Mouse (Mus musculus): ENCODE data around the gene Heatr6.

Heatr6 gene

GRCm38 (mm10) chr11:83753581-83754181 is at the start of gene Heatr6:
TSS of gene Heatr6 (plus strand) at chr11:83753696.
- DNase-seq (ENCODE audit: low spot score), result peak; percentile 91

- no peak for DNase-seq (ENCODE audit: low spot score)
These were observed 49.8 kb upstream of the Heatr6 start, which contains the start of gene Wfdc17 for GRCm38 (mm10) chr11:83703705-83704104. TSS of gene Wfdc17 (plus strand) at chr11:83703991.

- DNase-seq (ENCODE audit: low spot score), result no peak
These were observed 44.8 kb upstream of the Heatr6 start, which contains the start of gene Wfdc18 for GRCm38 (mm10) chr11:83708715-83709114. TSS of gene Wfdc18 (plus strand) at chr11:83709015.

- no peak for DNase-seq (ENCODE audit: low spot score)
These were observed 43.8 kb upstream of the Heatr6 start for GRCm38 (mm10) chr11:83709683-83710082.

- no peak for DNase-seq (ENCODE audit: low spot score)
These were observed 40.8 kb upstream of the Heatr6 start for GRCm38 (mm10) chr11:83712671-83713070.

- no peak for DNase-seq (ENCODE audit: low spot score)
These were observed 39.6 kb upstream of the Heatr6 start for GRCm38 (mm10) chr11:83713925-83714324.

GRCm38 (mm10) chr11:83717042-83717665 is 36.3 kb upstream of the Heatr6 start:
- DNase-seq (ENCODE audit: low spot score), result no peak

- no peak for DNase-seq (ENCODE audit: low spot score)
These were observed 32.7 kb upstream of the Heatr6 start for GRCm38 (mm10) chr11:83720766-83721165.

GRCm38 (mm10) chr11:83728757-83729432 is 24.6 kb upstream of the Heatr6 start:
- no peak for DNase-seq (ENCODE audit: low spot score)

GRCm38 (mm10) chr11:83731116-83731515 is 22.4 kb upstream of the Heatr6 start:
- no peak for DNase-seq (ENCODE audit: low spot score)

- no peak for DNase-seq (ENCODE audit: low spot score)
These were observed 20.3 kb upstream of the Heatr6 start for GRCm38 (mm10) chr11:83733071-83733640.

GRCm38 (mm10) chr11:83734215-83734614 is 19.3 kb upstream of the Heatr6 start:
- DNase-seq (ENCODE audit: low spot score), result no peak

GRCm38 (mm10) chr11:83735881-83736280 is 17.6 kb upstream of the Heatr6 start:
- no peak for DNase-seq (ENCODE audit: low spot score)

GRCm38 (mm10) chr11:83737109-83737558 is 16.4 kb upstream of the Heatr6 start:
- no peak for DNase-seq (ENCODE audit: low spot score)

GRCm38 (mm10) chr11:83739241-83739640 is 14.3 kb upstream of the Heatr6 start:
- peak; percentile 70 for DNase-seq (ENCODE audit: low spot score)

GRCm38 (mm10) chr11:83740443-83740991 is 13.0 kb upstream of the Heatr6 start:
- DNase-seq (ENCODE audit: low spot score), result no peak

- no peak for DNase-seq (ENCODE audit: low spot score)
These were observed 11.7 kb upstream of the Heatr6 start for GRCm38 (mm10) chr11:83741841-83742240.

- DNase-seq (ENCODE audit: low spot score), result no peak
These were observed 10.7 kb upstream of the Heatr6 start for GRCm38 (mm10) chr11:83742731-83743355.

GRCm38 (mm10) chr11:83743525-83743924 is 10.0 kb upstream of the Heatr6 start:
- DNase-seq (ENCODE audit: low spot score), result no peak

- no peak for DNase-seq (ENCODE audit: low spot score)
These were observed 7.3 kb upstream of the Heatr6 start for GRCm38 (mm10) chr11:83746152-83746551.

- DNase-seq (ENCODE audit: low spot score), result no peak
These were observed 6.8 kb upstream of the Heatr6 start, which contains the start of gene Wfdc21 for GRCm38 (mm10) chr11:83746681-83747080. TSS of gene Wfdc21 (plus strand) at chr11:83746940.

All from urinary bladder, postnatal 25 days (tissue).